Mouse (Mus musculus) liver, adult (tissue): ENCODE results near the gene Chrm3.

Source experiments
- GATA4 ChIP-seq: IDR thresholded peaks from 2 replicates; pipeline ENCODE4 v1.6.1; 2014; ENCODE audit warnings: mild to moderate bottlenecking, low read length; ENCODE audit not compliant: insufficient replicate concordance

Gene Chrm3

GRCm38 (mm10) chr13:10045651-10046350 lies 314.8 kb downstream of the Chrm3 start:
- no peak for TF ChIP-seq GATA4

DNA sequence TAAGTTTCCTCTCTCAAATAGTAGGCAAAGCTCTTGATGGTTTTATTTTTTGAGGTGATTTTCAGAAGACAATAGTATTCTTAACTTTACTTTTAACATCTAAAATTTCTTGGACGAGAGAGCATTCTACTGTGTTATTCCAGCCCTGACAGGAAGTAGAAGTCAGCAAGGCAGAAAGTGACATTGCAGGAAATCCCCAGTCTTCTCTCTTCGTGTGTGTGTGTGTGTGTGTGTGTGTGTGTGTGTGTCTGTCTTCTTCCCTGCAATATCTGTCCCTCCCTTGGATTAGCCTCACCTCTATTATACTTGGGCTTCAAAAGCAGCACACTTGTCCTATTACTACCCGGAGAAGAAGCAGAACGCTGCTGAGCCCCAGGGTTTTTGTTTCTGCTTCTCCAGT lies 316.6 kb downstream of the Chrm3 start:
- TF ChIP-seq GATA4 = no peak

GRCm38 (mm10) chr13:10033570-10034399 lies 326.9 kb downstream of the Chrm3 start:
- TF ChIP-seq GATA4 = no peak

- TF ChIP-seq GATA4 = no peak
Measured at GRCm38 (mm10) chr13:10031547-10031946, 329.1 kb downstream of the Chrm3 start.

GRCm38 (mm10) chr13:10029944-10030343 lies 330.7 kb downstream of the Chrm3 start:
- no peak for TF ChIP-seq GATA4

DNA sequence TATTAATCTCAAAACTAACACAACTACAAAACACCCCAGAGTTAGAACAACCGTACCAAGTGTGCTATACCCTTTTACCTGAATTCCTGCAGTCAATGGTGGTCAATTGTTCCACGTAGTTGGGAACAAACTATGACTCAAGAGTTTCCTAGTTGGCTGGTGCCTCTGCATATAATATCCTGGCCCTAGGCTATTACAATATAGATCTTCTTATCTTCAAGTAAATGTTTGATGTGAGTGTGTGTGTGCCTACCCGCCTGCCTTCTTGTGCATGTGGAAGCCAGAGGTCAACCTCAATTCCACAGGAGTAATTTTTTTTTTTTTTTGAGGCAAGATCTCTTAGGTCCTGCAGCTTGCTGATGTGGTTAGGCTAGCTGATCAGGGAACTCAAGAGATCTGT lies 335.5 kb downstream of the Chrm3 start:
- no peak for TF ChIP-seq GATA4

DNA sequence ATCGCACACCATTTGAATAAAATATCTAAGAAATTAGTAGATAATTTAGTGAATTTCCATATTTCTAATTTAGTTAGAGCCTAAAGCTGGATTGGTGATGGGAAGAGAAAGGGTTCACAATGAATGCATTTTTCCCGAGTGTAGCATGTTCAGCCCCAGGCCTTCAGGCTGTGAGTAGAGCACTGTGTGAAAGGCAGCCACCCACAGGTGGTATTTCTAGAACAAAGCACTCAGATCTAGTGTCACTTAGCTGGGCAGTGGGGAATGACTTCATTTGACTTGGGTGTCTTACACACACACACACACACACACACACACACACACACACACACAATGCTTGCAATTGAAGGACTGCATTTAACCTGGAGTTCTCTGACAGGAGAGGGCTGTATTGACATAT lies 337.5 kb downstream of the Chrm3 start:
- TF ChIP-seq GATA4 = no peak

- no peak for TF ChIP-seq GATA4
Measured at GRCm38 (mm10) chr13:10019252-10019651, 341.4 kb downstream of the Chrm3 start.

DNA sequence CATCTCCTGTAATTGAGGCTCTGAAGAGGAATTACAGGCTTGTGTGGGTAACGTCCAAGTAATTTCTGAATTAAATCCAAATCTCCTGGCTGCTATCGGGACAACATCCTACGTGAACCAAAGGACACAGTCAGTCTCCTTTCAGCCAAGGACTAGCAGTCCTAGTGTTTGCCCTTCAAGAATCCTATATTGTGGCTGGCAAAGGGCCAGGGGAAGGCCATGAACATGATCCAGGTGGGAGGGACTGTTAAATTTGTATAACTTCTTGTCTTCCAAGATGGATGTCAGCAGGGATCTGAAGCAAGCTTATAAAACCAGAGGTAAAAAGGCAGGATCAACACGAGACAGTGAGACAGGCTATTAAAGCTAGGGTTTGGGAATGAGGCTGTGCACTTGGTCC lies 357.7 kb downstream of the Chrm3 start:
- no peak for TF ChIP-seq GATA4

DNA sequence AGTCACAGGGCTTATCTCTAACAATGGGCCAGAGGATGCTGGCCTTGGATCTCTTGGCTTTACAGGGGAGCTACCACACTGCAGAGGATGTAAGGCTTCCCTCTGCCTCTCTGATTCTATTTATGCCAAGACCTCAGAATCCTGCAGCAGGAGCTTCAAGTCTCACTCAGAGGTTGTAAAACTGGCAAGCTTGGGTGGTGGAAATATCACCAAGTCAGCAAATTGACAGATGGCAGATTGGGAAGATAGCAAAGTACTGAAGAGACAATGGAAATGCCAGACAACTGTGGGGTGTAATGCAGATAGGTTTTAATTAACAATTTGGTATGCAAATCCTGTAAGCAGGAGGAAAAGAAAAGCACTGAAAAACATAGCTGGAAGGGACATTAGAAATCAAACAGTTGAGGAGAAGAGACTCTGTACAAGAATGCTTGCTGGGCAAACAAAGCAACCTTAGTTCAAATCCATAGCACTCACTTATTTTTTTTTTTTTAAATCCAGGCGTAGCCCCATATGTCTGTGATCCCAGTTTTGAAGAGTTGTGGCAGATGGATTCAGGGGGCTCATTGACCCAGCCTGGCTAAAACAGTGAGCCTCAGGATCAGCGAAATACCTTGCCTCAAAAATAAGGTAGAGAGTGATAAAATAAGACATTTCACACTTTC lies 362.9 kb downstream of the Chrm3 start:
- TF ChIP-seq GATA4 = no peak

DNA sequence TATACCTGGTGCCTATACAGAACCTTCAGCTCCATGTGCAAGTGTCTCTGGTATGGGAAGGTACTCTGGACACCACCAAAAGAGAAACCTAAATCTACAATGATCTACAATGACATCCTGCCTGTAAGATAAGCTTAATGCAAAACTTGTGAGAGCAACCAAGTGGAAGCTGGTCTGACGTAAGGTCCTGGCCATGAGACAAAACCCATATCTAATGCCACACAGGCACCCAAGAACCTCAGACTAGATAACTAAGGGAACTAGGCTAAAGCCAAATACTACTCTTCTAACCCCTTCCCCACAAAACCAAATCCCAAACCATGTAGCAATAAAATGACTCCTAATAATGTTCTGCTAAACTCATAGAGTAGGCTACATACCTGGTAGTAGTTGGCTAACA lies 364.8 kb downstream of the Chrm3 start:
- TF ChIP-seq GATA4 = no peak

DNA sequence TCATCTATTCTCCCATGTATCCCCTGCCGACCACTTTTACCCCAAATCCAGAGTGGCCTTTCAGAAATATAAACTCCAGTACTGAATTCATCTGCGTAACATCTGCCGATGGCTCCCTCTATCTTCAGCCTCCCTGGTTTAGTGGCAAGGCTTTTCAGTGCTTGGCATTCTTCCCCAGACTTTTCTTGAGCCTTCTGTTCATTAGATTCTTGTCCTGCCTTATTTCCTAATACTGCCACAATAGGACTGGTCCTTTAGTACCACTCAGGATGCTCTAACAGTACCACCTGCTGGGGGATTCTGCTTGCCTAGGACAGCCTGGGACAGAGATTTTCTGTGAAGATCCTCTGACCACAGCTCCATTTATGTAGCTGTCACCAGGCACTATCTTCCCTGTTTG lies 367.1 kb downstream of the Chrm3 start:
- TF ChIP-seq GATA4 = no peak

DNA sequence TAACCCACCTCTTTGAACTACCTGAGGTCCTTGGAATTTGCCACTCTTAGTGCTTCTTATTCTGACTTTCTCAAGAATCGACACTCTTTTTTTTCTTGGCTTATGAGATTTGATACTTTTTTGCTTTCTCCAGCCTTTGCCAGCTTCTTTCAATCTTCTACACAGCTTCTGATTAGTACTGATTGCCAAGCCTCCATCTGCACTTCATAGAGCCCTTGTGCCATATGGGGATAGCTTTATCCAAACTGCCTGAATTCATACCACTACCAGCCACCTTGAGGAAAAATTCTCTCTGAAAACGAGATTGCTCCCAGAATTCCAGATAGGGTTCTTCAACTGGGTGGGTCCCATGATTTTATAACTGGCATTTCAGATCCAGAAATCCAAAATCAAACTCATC lies 368.0 kb downstream of the Chrm3 start:
- TF ChIP-seq GATA4 = no peak

DNA sequence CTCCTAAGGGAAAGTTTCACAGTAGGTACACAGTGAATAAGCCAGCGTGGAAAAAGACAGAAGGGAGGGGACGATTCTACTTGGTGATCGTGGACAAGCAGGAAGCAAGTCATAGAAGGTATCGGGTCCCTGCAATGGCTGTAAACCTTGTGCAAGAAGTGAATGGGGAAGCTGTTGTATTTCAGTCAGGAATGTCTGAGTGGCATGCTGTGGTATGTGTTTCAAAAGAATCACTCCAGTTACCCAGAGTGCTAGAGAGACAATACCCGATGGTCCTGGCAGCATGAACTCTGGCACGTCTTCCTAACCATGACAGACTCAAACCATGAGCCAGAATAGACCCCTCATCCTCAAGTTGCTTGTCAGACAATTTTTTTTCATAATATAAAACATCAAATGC lies 375.0 kb downstream of the Chrm3 start:
- no peak for TF ChIP-seq GATA4

DNA sequence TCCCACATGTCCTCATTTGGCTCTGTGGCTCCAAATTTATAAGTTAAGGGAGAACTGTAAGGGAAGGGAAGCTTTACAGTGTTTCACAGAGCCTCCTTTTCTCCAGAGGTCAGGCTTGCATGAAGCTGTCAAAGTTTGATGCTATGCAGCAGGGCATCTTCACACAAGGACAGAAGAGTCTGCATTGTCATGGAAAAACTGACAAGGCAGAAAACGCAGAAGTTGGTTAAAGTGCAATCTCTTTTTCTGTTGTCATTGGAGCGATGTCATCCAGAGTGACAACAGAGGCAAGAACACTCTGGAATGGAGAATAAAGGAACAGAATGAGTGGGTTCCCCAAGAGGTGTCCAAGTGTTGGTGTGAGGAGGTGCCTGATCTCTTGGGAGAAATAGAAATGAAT lies 377.4 kb downstream of the Chrm3 start:
- no peak for TF ChIP-seq GATA4

GRCm38 (mm10) chr13:9977699-9978098 lies 382.9 kb downstream of the Chrm3 start:
- no peak for TF ChIP-seq GATA4
